Mouse (Mus musculus) megakaryocyte, embryonic 14.5 days (primary cell): Measurements from ENCODE around the gene Rplp1.

ENCODE experiments used
- FLI1 ChIP-seq: IDR thresholded peaks from 2 replicates; pipeline ENCODE4 v1.6.1; 2012; ENCODE audit warnings: low read length, inconsistent platforms, mixed read lengths
- GATA1 ChIP-seq: IDR thresholded peaks from 3 replicates; pipeline ENCODE4 v1.6.1; 2012; ENCODE audit warnings: mixed read lengths, low read length, inconsistent platforms, borderline replicate concordance

GRCm38 (mm10) chr9:61906912-61907311, 7.4 kb downstream of the Rplp1 start:
- TF ChIP-seq GATA1 (no peak), FLI1 (no peak)
